Mouse (Mus musculus): ENCODE measurements at regions not wholly inside any gene's neighbourhood (a gene's known extent, or its start where the extent isn't known, plus 50 kb on each side); places are given as distances from the start of the nearest gene placed in this dataset.

DNA sequence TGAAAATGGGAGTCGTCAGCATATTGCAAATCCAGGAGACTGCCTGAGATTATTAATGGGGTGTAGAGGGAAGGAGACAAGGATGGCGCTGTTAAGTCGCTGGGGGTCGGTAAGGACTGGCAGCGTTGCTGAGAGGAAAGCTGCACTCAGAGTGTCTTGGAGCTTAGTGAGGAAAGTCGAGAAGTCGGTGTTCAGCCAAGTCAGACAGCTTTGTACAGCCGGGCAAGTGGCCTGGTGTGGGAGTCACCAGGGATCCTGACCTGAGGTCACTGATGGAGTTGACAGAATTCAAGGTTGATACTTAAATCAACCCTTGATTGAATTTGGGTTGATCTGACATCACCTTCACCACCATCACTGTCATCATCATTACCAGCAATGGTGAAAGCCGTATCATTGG lies 175.3 kb downstream of the Slc30a10 start:
- TF ChIP-seq CTCF (conservative IDR thresholded peaks at IDR 0.05; ENCODE audit: insufficient read depth, insufficient read length, low read depth, low read length) (no peak), POLR2A (IDR thresholded peaks at IDR 0.05; ENCODE audit: low read depth, low read length) (no peak)

All from kidney, adult 2 months (tissue).